Mouse (Mus musculus) embryonic facial prominence, embryonic 12.5 days (tissue): Measurements from ENCODE around the gene Mad1l1. TPM values are rescaled to one million over a fixed set of nuclear protein-coding genes. Genes with fewer than 3 reads are reported as not detected.

Experiments
- ATAC-seq: fragments of 200-750 bp; cut with Nextera tagmentation; 2 replicates; pipeline ENCODE4 v1.8.0; 2017; ENCODE audit not compliant: insufficient number of reproducible peaks, insufficient read depth, low FRiP score, low TSS enrichment
- H3K27ac ChIP-seq: fragments of 300-500 bp; sonication (generic); 2 replicates; pipeline ENCODE4 v1.5.1; 2016; ENCODE audit warnings: mild to moderate bottlenecking
- H3K27me3 ChIP-seq: fragments of 300-500 bp; sonication (generic); 2 replicates; pipeline ENCODE4 v1.6.1; 2016; ENCODE audit warnings: mild to moderate bottlenecking, moderate library complexity
- H3K36me3 ChIP-seq: fragments of 300-500 bp; sonication (generic); 2 replicates; pipeline ENCODE4 v1.6.1; 2016; ENCODE audit warnings: mild to moderate bottlenecking
- H3K4me1 ChIP-seq: fragments of 300-500 bp; sonication (generic); 2 replicates; pipeline ENCODE4 v1.6.1; 2016
- H3K4me2 ChIP-seq: fragments of 300-500 bp; sonication (generic); replicated peaks from 2 replicates; pipeline ENCODE4 v1.6.1; 2016; ENCODE audit warnings: mild to moderate bottlenecking, moderate library complexity
- H3K4me3 ChIP-seq: fragments of 300-500 bp; sonication (generic); 2 replicates; pipeline ENCODE4 v1.5.1; 2016; ENCODE audit warnings: mild to moderate bottlenecking
- H3K9ac ChIP-seq: fragments of 300-500 bp; sonication (generic); 2 replicates; pipeline ENCODE4 v1.6.1; 2016; ENCODE audit warnings: mild to moderate bottlenecking, moderate library complexity
- H3K9me3 ChIP-seq: fragments of 300-500 bp; sonication (generic); 2 replicates; pipeline ENCODE4 v1.6.1; 2016; ENCODE audit warnings: mild to moderate bottlenecking, moderate library complexity
- WGBS: fragments of 180-500 bp; shearing (Covaris S2); methylation state at CpG from one replicate; pipeline ENCODE4 v1.1.7; 2016; 5-methylcytosine and 5-hydroxymethylcytosine counted together
- polyA plus RNA-seq: library from polyadenylated mRNA; unstranded; fragments of >200 nt; fragmentation: Nextera tagmentation; extraction: Ambion mirVana; gene quantifications from 2 replicates; pipeline ENCODE4 v1.2.1, GENCODE M21; 2016

The Mad1l1 gene
- polyA plus RNA-seq, 1 experiment from 2014 or later, result 56.3 TPM

DNA sequence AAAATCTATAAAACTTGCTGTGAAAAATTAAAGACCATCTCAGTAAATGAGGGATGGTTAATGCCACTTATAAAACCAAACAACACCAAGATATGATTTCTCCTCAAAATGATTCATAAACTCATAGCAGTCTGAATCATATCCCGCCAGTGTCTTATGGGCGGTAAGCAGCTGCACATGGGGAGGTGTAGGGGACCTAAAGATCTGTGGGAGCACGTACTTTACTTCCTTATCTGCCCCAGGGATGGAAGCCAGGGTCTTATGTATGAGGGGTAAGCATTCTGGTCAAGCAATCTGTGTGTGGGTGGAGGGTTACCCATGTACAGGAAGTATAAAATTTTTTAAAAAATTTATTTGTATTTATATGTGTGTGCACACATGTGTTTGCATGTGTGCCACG, 135.0 kb downstream of the Mad1l1 start:
- Histone ChIP-seq H3K4me2 (no peak overlapping the region), H3K36me3 (no peaks in the 10 kb centered on the region), H3K27me3 (no peaks in the 10 kb centered on the region), H3K27ac (no peak overlapping the region), H3K4me1 (0 out of 2 replicates have a peak, but pooled peaks cover 3% of the 10 kb centered on the region), H3K9me3 (no peaks in the 10 kb centered on the region), H3K4me3 (no peak overlapping the region), H3K9ac (no peak overlapping the region)
- no peak for ATAC-seq
- 86% methylated on average over 4 of the region's 4 CpGs for WGBS

DNA sequence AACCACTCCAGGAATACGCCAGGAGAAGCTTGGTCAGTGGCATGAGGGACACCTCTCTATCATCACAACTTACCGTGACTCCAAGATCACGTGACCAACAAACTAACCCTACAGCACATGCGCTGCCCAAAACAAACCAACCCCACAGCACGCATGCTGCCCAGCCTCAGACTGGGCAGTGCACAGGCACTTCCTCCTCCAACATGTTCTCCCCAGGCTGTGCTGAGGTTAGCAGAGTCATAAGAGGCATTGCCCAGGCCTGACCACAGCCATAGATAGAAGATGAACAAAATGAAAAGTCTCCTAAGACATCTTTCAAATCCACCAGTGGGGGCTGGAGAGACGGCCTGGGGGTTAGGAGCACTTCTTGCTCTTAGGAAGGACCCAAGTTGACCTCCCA, 135.6 kb downstream of the Mad1l1 start:
- Histone ChIP-seq H3K4me3 (no peak overlapping the region), H3K36me3 (no peaks in the 10 kb centered on the region), H3K4me1 (no peaks in the 10 kb centered on the region), H3K9me3 (no peaks in the 10 kb centered on the region), H3K9ac (no peak overlapping the region), H3K27me3 (no peaks in the 10 kb centered on the region), H3K4me2 (no peak overlapping the region), H3K27ac (no peak overlapping the region)
- WGBS, result 93% methylated on average over 6 of the region's 6 CpGs
- no peak for ATAC-seq

DNA sequence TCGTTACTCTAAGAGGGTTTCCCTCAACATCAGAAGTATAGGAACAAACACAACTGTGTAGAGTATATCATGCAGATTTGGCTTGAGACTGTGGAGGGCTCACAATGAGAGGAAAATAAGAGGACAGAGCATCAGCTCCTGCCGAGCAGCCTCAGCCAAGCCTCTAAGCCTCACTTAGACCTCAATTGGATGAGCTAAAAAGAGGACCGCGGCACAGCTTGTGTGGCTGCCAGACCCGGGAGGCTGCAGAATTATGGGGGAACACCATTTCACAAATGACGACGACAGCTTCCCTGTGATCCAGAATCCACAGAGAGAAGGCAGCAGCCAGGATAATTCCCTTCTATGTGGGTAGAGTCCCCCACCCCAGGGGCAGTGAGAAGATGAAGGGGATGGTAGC, 138.0 kb downstream of the Mad1l1 start:
- Histone ChIP-seq H3K9me3 (no peaks in the 10 kb centered on the region), H3K36me3 (no peaks in the 10 kb centered on the region), H3K27ac (no peak overlapping the region), H3K9ac (no peak overlapping the region), H3K4me3 (no peak overlapping the region), H3K27me3 (no peaks in the 10 kb centered on the region), H3K4me1 (no peaks in the 10 kb centered on the region), H3K4me2 (no peak overlapping the region)
- WGBS, result 85% methylated on average over 7 of the region's 7 CpGs
- ATAC-seq, result no peak

- ATAC-seq, result no peak
- Histone ChIP-seq H3K4me3 (no peak overlapping the region), H3K27ac (no peak overlapping the region), H3K36me3 (no peaks in the 10 kb centered on the region), H3K27me3 (no peaks in the 10 kb centered on the region), H3K4me2 (no peak overlapping the region), H3K4me1 (no peaks in the 10 kb centered on the region), H3K9me3 (no peaks in the 10 kb centered on the region), H3K9ac (no peak overlapping the region)
- WGBS, result 96% methylated on average over 4 of the region's 4 CpGs
Measured at GRCm38 (mm10) chr5:140182351-140182750, 139.0 kb downstream of the Mad1l1 start.

DNA sequence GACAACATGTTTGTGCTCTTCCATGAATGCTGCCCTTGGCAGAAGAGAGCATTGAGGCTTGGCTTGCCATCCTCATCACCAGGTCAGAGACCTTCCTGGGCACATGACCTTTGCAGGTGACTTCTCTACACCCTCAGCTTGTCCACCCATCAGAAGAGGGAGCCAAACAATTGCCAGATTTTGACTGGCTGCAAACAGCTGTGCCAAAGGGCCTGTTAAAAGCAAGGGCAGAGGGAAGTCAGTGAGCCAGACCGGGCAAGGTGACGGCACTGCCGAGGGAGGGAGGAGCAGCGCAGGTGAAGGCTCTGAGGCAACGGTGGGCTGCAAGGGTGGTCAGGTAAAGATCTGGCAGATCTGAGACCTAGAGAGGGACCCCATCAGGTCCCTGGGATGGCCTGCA, 141.3 kb downstream of the Mad1l1 start:
- peaks cover under 1% of the 10 kb centered on the region; the same call in 1 of the 2 replicates for H3K4me1 ChIP-seq
- H3K4me2 ChIP-seq, result no peak overlapping the region
- H3K4me3 ChIP-seq, result no peak overlapping the region
- H3K9me3 ChIP-seq, result no peaks in the 10 kb centered on the region
- no peaks in the 10 kb centered on the region for H3K27me3 ChIP-seq
- WGBS, result 91% methylated on average over 5 of the region's 5 CpGs
- ATAC-seq, result no peak
- no peak overlapping the region for H3K9ac ChIP-seq
- H3K27ac ChIP-seq, result no peak overlapping the region
- H3K36me3 ChIP-seq, result no peaks in the 10 kb centered on the region

GRCm38 (mm10) chr5:140178058-140178690, 143.2 kb downstream of the Mad1l1 start:
- Histone ChIP-seq H3K27me3 (no peaks in the 10 kb centered on the region), H3K9ac (no peak overlapping the region), H3K27ac (no peak overlapping the region), H3K36me3 (no peaks in the 10 kb centered on the region), H3K4me3 (no peak overlapping the region), H3K4me2 (no peak overlapping the region), H3K4me1 (peaks cover 4% of the 10 kb centered on the region; the same call in 1 of the 2 replicates), H3K9me3 (no peaks in the 10 kb centered on the region)
- no peak for ATAC-seq
- WGBS, result 61% methylated on average over 10 of the region's 10 CpGs

DNA sequence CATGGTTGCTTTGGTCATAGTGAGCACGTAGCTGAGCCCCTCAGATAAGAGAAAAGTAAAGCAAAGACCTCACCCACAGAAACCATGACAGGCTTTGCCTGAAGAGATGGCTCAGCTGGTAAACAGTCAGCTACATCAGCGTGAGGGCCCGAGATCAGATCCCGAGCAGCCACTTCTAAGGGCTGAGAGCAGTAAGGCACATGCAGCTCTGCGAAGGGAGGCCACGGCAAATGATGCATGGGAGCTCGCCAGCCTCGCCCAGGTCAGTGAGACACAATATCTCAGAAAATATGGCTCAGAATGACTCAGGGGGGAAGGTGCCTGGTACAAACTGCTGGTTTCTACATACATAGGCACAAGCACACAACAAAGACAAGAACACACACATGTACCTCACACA, 143.8 kb downstream of the Mad1l1 start:
- no peaks in the 10 kb centered on the region for H3K27me3 ChIP-seq
- H3K27ac ChIP-seq, result no peak overlapping the region
- H3K4me2 ChIP-seq, result no peak overlapping the region
- no peaks in the 10 kb centered on the region for H3K9me3 ChIP-seq
- no peaks in the 10 kb centered on the region for H3K36me3 ChIP-seq
- WGBS, result 82% methylated on average over 8 of the region's 8 CpGs
- peaks cover 4% of the 10 kb centered on the region; the same call in 1 of the 2 replicates for H3K4me1 ChIP-seq
- no peak for ATAC-seq
- no peak overlapping the region for H3K9ac ChIP-seq
- H3K4me3 ChIP-seq, result no peak overlapping the region

- no peak overlapping the region for H3K27ac ChIP-seq
- no peak overlapping the region for H3K4me3 ChIP-seq
- WGBS, result 68% methylated on average over 3 of the region's 3 CpGs
- H3K9me3 ChIP-seq, result no peaks in the 10 kb centered on the region
- ATAC-seq, result no peak
- H3K4me1 ChIP-seq, result peaks cover 4% of the 10 kb centered on the region; the same call in 1 of the 2 replicates
- H3K9ac ChIP-seq, result no peak overlapping the region
- H3K4me2 ChIP-seq, result no peak overlapping the region
- H3K36me3 ChIP-seq, result no peaks in the 10 kb centered on the region
- H3K27me3 ChIP-seq, result no peaks in the 10 kb centered on the region
Measured at GRCm38 (mm10) chr5:140176370-140176769, 145.0 kb downstream of the Mad1l1 start.

DNA sequence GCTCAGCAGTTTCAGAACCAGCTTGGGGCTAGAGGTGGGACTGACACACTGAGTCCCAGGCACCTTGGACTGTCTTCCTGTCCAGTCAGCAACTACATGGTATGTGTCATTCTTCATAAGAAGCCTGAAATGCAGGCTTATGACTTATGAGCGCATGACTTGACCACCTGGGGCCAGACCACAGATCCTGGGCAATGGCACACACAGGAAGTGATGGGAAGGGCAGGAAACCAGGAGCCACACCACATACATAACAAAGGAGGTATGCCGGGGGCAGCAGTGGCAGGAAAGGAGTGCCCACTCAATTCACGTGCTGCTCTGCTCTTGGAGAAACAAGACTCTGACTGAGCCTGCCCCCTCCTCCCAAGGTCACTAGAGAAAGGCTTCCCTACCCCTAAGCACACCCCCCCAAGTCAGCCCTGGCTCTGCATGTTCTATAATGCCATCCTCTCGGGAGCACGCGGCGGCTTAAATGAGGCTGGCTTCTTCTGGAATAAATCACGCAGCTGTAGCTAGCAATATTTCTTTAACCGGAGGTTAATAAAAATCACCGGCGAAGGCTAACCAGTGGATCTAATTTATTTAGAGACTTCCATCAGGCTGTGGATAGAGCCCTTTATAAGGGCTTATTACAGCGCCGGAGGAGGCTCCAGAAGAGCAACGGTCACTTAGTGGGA, 146.4 kb downstream of the Mad1l1 start:
- no peak overlapping the region for H3K4me2 ChIP-seq
- no peak overlapping the region for H3K27ac ChIP-seq
- WGBS, result 65% methylated on average over 14 of the region's 14 CpGs
- ATAC-seq, result no peak
- no peaks in the 10 kb centered on the region for H3K27me3 ChIP-seq
- H3K4me3 ChIP-seq, result no peak overlapping the region
- H3K36me3 ChIP-seq, result no peaks in the 10 kb centered on the region; the same call in 1 of the 2 replicates
- peaks cover 4% of the 10 kb centered on the region; the same call in 1 of the 2 replicates for H3K4me1 ChIP-seq
- no peaks in the 10 kb centered on the region for H3K9me3 ChIP-seq
- no peak overlapping the region for H3K9ac ChIP-seq

DNA sequence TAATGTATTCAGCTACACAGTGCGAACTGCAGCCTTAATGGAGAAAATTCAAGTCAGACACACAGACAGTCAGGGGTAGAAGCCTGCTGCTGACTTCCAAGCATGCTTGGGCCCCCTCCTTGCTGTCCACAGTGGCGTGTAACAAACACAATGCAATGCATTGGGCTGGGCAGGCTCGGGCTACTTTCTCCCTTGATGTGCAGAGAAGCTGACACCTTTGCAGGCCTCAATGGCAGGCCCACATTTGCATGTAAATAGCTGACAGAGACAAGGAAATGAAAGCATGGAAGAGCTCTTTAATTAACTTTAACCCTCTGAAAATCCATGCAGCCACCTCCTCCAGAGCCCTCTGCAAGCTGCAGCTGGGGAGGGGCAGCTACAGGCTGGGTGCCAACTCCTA, 147.3 kb downstream of the Mad1l1 start:
- H3K27me3 ChIP-seq, result no peaks in the 10 kb centered on the region
- H3K4me1 ChIP-seq, result peaks cover 4% of the 10 kb centered on the region; the same call in 1 of the 2 replicates
- H3K4me3 ChIP-seq, result no peak overlapping the region
- H3K27ac ChIP-seq, result no peak overlapping the region
- no peak overlapping the region for H3K4me2 ChIP-seq
- no peak for ATAC-seq
- H3K9me3 ChIP-seq, result no peaks in the 10 kb centered on the region
- 39% methylated on average over 3 of the region's 3 CpGs for WGBS
- no peaks in the 10 kb centered on the region; the same call in 1 of the 2 replicates for H3K36me3 ChIP-seq
- H3K9ac ChIP-seq, result no peak overlapping the region

- ATAC-seq, result no peak
- Histone ChIP-seq H3K4me1 (peaks cover 4% of the 10 kb centered on the region; the same call in 1 of the 2 replicates), H3K9me3 (no peaks in the 10 kb centered on the region), H3K9ac (no peak overlapping the region), H3K4me3 (no peak overlapping the region), H3K4me2 (no peak overlapping the region), H3K27ac (no peak overlapping the region), H3K36me3 (no peaks in the 10 kb centered on the region; the same call in 1 of the 2 replicates), H3K27me3 (no peaks in the 10 kb centered on the region)
- 83% methylated on average over 4 of the region's 4 CpGs for WGBS
Measured at GRCm38 (mm10) chr5:140173181-140173580, 148.2 kb downstream of the Mad1l1 start.

DNA sequence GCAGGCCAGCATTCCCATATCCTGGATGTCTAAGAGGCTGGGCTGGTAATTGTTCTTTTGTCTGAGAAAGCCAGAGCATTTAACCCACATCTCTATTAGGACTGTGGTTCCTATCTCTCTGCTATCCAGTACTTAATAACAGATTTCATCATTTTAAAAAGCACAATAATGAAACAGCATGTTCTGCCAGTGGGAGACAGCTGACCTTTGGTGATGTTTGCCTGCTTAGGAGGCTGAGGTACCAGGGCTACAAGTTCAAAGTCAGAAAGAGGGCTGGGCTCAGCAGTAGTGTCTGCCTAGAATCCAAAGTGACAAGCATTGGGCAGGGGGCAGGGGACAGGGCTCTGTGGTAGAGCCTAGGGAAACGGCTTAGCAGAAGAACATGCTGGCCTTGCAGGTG, 149.6 kb downstream of the Mad1l1 start:
- no peak for ATAC-seq
- no peak overlapping the region for H3K27ac ChIP-seq
- H3K9ac ChIP-seq, result no peak overlapping the region
- no peak overlapping the region for H3K4me2 ChIP-seq
- H3K4me3 ChIP-seq, result no peak overlapping the region
- peaks cover 4% of the 10 kb centered on the region; the same call in 1 of the 2 replicates for H3K4me1 ChIP-seq
- H3K9me3 ChIP-seq, result no peaks in the 10 kb centered on the region
- no peaks in the 10 kb centered on the region; the same call in 1 of the 2 replicates for H3K36me3 ChIP-seq
- H3K27me3 ChIP-seq, result no peaks in the 10 kb centered on the region
- WGBS, result 80% methylated on average over 1 of the region's 1 CpGs
